Mouse (Mus musculus) megakaryocyte, adult 5-6 weeks (primary cell): ENCODE data around the gene D430019H16Rik. TPM values are rescaled to one million over a fixed set of nuclear protein-coding genes. Genes with fewer than 3 reads are reported as not detected.
A peak's percentile ranks its signal among the peaks of the same experiment; 100 is the strongest.

Source experiments
- ATAC-seq: 2 replicates; pipeline ENCODE4 v1.8.0; 2016; ENCODE audit warnings: mild to moderate bottlenecking, inconsistent platforms; ENCODE audit not compliant: poor library complexity, severe bottlenecking
- total RNA-seq, 2 experiments: library from RNA; stranded (forward) in 1 of 2; stranded (reverse) in 1 of 2; fragments of 153-499, 151-499 nt in 1 of 2; fragments of 221-1000, 200-1000 nt in 1 of 2; gene quantifications; 2 replicates each; pipeline versions ENCODE4 v1.2.3 to v1.2.4; 2015 to 2017

Gene D430019H16Rik
- total RNA-seq (2015), result not detected in 2 replicates
- 0.04 TPM in 1 of 2 replicates, not detected in the other for total RNA-seq (2017)

DNA sequence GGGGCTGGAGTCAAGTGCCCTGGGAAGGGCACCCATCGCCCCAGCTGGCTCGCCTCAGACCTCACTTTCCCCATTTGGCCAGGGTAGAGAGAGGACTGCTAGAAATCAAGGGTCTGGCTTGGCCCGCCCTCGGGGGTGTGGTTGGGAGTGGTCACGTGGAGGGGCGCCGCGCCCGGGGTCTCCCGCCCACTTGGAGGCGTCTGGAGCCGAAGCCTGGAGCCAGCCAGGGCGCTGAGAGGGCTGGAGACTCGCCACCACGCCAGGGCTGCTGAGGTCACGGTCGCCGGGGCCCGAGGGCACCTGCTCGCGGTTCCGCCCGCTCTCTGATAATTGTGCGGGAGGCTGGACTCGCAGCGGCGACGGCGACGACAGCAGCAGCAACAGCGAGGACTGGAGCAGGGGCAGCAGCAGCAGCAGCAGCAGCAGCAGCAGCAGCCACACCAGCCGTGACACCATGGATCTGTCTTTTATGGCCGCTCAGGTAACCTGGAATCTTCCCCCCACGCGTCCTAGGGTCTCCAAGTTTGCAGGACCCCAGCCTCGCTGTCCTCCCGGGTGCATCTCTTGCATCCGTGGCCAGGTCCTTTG is at the start of gene D430019H16Rik:
Gene D430019H16Rik, plus strand, starts transcription at position 187 of the 588 bp plus-strand sequence.
- ATAC-seq, result no peak

DNA sequence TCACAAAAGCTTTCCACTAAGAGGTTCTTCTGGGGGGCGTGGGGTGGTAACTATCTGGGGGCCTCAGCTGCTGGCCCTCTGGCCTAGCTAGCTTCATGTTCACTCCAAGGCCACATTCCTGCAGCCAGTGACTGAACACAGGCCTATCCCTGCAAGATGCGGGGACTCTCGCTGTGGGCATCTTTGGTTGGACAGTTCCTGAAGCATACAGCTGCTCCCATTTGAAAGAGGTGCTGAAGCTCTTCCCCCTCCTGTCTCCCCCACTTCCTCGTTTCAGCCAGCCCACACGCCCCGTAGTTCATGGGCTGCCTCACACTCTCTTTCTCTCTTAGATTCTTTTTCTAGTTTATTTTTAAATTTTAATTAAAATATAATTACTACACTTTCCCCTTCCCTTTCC is 47.6 kb upstream of the D430019H16Rik start:
- no peak for ATAC-seq

DNA sequence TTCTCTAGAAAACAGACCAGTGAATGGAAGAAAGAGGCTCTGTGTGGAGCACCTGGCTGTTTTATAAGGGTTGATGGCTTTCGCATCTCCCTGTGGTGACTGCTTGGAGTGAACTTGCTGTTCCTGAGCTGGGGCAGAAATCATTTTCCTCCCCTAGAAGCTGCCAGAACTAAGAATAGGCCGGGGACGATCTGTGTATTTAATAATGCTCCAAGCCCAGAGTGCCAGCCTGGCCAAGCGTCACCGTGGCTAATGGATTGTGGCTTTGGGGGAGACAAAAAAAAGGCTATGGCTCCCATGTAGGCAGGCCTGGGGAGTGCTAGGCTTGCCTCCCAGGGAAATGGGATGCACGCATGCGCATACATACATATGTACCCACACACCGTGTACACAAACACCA is 39.7 kb upstream of the D430019H16Rik start:
- no peak for ATAC-seq

DNA sequence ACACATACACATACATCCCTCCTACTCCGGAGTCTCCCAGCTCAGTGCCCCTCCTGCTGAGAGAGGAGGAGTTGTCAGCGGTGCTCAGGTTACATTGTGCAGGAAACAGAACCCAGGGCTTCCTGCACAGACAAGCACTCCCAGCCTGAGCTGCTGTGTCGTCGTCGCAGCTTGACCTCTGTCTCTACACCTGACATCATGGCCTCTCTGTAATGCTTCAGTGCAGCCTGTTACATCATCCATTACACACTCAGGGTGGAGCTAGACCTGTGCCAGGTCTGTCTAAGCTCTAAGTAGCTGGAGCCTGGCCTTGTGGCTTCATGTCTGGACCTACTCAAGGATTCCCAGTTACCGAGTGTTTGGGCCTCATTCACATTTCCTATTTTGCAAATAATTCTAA is 33.2 kb upstream of the D430019H16Rik start:
- no peak for ATAC-seq

DNA sequence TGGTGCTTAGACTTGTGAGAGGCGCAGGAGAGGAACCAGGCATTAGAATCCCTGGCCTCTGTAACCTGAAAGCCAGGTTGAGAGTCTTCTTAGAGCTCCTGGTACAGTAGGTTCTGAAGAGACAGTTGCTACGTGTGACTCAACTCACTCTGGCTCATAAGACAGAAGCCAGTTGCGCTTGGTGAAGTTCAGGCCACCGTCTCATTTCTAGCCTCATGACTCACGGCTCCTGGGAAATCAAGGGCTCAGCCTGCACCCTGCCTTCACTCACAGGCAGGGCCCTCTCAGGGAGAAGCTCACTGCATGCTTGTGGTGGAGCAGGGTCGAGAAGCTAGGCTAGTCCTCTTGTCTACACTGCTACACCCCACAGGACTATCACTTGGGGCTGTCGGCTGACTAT is 27.1 kb upstream of the D430019H16Rik start:
- ATAC-seq, result no peak

DNA sequence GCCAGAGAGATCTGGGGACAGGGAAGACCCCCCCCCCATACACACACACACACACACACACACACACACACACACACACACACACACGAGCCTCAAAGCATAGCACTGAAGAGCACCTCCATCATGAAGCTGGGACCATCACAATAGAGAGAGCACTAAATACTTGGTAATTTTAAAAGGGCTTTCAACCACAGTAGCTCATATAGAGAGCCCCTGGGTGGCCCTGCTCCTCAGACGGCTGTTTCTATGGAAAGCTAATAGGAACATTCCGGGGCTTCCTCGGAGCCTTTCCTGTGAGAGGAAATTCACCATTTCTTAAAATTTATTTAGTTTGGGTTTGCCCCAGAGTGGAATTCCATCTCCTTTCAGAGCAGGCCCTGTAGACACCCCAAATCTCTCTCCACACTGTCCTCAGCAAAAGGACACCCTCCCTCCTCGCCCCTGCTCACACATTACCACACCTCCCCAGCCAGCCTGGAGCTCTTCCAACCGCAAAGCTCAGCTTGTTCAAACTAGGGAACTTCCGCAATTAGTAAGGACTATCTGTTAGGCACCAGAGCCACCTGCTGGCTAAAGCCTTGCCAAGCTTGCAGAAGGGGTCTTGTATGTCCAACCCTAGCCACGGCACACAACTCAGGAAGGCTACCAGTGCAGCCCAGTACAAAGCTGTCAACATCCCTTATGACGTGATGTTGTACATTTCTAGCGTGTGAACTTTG is 26.5 kb upstream of the D430019H16Rik start:
- peak; percentile 95 for ATAC-seq

DNA sequence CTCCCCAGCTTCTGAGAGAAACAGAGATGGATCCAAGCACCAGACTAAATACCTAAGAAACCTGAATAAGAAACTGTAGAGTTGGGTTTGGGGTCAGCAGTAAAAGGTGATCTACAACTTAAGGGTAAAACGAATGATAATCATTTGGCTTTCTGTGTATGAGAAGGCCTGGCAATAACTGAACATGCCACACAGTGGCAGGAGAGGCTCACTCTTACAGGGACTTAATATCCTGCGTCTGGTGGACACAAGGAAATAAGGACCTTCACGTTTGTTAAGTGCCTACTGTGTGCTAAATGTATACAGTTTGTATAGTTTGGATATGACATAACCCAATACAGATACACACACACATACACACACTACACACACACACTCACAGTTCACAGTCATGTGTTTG is 21.8 kb upstream of the D430019H16Rik start:
- ATAC-seq, result no peak

DNA sequence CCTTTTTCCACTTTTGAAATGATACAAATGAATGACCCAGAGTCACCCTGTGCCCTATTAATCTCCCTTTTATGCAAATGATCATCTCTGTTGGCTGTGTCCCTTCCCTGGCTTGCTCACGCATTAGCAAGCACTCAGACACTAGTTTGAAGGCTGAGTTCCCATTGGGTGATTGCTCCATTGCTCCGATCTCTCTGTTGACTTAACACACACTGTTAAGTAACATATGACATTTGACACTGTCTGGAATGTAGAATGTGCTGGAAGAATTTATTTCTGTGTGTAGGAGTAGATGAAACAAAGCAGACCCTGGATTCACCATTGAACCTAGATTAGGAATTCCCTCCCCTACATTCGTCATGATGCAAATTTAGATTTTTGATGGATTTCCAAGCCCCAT is 20.8 kb upstream of the D430019H16Rik start:
- ATAC-seq, result no peak

DNA sequence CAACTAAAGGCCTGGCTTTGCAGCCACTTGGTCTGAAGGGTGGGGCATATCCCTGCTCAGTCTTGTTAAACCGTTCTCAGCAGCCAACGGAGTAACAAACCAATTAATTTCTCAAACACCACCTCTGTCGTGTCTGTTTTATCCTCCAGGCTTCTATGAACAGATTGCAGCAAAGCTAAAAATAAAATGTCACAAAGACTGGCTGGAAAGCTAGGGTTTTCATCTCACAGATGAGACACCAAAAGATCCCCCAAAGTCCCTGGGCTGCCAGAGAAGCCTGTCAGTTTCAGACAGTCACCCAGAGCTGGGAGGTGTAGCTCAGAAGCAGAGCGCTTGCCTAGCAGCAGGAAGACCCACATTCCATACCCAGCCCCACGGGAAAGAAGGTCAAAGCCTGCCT is 15.4 kb upstream of the D430019H16Rik start:
- no peak for ATAC-seq

DNA sequence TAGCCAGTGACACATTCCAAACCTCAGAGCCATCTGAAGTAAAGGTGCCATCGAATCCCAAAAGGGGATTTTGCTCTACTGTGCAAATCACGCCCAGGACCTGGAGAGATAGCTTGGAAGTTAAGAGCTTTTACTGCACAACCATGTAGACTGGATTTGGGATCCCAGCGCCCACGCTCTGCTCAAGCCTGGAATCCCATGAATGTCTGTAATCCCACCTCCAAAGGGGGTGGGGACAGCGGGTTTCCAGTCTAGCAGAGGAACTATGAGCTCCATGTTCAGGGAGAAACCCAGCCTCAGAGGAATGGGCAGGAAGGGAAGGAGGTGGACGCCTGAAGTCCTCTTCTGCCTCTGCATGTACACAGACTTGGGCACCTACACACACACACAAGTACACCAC is 13.7 kb upstream of the D430019H16Rik start:
- no peak for ATAC-seq

DNA sequence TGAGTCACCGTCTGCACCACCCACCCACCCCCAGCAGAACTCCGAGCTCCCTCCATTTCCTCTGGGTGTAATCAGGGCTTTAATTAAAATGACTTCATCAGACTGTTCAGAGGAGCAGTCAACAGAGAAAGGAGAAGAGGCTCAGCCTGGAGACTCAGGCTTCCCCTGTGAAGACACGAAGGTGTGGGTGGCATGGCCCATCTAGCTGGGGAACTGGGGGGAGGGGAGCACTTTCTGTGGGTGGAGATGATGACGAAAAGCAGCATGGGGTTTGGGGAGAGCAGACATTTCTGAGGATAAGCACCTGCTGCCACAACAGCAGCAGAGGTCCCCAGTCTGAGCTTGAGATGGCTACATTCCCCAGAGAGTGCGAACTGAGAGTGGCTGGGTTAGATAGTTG is 10.1 kb upstream of the D430019H16Rik start:
- ATAC-seq, result no peak

DNA sequence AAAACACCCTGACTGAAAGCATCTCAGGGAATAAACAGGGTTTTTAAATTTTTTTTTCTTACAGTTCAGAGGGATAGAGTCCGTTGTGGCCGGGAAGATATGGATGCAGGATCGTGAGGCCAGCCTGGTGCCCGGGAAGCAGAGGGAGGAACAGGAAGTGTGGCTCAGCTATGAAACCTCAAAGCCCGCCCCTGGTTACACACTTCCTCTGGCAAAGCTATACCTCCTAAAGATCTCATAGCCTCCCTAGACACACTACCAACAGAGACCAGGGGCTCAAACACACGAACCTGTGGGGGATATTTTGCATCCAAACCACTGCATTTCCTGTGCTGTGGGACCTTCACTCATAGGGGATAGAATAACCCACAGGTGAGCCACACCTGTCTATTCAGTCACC is 7.9 kb upstream of the D430019H16Rik start:
- ATAC-seq, result peak; percentile 80

DNA sequence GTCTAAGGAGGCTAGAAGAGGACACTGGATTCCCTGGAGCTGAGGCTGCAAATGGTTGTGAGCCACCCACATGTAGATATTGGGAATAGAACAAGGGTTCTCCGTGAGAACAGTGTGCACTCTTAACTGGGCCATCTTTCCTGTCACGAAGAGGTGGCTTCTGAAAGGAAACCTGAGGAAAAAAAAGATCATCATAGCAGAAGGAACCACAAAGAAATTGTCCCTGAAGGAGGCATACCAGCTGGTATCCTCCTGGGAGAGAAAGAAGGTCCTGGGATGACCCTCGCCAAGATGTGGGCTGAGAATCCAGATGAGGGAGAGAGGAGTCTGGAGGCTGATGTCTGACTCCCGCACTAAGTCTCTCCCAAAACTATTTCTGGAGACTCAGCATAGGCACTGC is 4.4 kb upstream of the D430019H16Rik start:
- ATAC-seq, result no peak

DNA sequence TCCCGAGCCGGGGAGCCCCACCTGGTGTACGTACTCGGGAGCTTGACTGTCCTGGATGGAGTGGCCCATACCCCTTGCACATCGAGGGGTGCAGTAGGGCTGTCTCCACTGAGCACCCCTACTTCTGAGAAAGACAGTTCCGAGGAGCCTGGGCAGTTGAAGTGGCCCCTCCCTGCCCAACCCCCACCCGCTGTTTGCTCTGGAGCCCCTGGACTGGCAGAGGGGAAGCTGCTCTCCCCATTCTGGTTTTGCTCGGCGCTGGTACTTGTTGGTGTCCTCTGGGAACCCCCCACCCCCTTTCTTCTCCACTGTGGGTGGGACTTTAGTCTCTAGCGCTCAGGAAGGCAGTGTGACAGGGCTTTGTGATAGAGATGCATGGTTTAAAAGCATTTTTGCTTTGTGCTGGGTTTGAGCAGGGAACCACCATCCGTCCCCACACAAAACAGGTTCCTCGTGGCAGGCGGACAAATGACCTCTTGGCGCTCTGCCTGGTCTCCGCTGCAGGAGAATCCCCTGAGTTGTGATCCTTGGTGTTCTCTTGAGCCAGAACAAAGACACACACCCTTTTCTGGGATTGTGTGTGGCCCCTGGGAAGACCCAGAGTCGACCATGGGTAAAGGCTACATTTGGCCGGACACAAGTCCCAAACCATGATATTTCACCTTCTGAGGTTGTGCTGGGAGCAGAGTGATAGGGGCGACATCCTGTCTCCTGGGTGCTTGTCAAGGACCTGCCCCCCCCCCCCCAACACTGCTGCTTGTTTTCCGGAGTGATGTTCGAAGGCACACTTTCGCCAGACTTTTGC is 804 bp downstream of the D430019H16Rik start:
- ATAC-seq, result no peak

DNA sequence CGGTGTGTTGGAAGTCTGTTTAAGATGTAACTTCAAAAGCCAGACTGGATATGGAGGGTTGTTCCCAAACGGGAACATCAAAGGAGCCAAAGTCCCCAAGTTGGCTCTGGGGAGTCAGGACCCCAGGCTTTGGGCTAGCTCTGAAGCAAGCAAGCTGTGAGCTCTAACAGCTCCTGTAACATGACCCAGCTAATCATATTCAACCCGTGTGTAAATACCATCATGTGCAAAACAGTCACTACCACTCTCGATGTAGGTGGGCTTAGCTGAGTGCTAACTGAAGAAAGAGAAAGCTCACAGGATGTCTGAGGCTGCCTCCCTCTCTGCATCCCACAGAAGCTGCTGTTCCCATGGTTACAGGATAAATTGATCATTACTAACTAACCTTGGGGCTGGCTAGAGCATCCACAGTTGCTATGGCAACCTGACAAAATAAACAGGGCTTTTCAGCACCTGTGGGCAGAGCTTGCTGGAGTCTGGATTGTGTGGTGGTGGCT is 1.5 kb downstream of the D430019H16Rik start:
- ATAC-seq, result no peak

DNA sequence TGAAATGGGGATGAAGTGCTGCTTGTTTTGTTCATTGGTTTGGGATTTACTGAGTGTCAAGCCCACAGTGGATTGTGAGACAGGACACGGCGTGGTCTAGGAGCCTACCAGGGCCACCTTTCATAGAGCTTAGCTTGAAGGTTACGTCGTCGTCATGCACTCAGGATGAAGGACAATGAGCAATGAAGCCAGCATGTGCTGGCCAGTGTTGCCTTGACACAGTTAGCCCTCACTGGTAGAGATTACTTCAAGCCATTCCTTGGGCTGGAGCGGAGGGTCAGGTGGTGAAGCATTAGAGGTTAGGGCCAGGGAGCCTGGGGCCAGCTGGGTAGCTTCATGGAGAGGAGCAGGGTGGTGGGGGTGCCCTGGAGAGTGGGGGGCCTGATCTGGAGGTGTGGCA is 5.1 kb downstream of the D430019H16Rik start:
- ATAC-seq, result no peak

DNA sequence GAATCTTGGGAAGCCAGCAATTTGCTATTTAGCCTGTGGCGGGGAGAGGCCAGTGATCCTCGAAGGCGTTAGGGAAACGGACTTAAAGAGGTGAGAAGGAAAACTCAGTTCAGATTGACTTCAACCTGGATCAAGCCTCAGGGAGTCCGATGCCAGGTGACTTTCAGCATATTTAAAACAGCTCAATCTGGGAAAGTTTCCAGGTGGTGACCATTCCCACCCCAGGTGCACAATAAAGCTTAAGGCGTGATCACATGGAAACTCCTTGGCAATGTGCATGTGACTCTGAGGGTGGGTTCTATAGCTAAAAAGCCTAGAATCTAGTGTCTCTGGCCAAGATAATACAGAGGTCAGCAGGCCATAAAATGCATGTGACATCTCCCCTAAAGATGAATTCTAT is 7.4 kb downstream of the D430019H16Rik start:
- no peak for ATAC-seq

DNA sequence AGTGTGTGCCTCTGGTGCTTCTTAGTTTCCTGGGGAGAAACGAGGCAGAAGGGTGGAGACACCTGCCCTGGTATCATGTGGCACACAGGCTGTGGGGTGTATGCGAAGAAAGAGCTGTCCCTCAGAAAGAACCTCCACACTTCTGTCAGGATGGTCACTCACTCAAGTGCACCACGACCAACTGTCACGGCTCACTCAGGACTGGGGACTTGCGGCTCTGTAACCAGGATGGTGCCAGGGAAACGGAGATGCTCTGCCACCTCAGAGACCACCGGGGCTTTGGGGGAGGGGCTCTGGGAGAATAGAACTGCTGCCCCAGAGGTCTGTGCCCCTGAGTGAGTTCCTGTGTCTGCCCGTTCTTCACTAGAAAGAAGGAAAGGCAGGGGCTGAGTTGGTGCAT is 15.4 kb downstream of the D430019H16Rik start:
- ATAC-seq, result no peak

DNA sequence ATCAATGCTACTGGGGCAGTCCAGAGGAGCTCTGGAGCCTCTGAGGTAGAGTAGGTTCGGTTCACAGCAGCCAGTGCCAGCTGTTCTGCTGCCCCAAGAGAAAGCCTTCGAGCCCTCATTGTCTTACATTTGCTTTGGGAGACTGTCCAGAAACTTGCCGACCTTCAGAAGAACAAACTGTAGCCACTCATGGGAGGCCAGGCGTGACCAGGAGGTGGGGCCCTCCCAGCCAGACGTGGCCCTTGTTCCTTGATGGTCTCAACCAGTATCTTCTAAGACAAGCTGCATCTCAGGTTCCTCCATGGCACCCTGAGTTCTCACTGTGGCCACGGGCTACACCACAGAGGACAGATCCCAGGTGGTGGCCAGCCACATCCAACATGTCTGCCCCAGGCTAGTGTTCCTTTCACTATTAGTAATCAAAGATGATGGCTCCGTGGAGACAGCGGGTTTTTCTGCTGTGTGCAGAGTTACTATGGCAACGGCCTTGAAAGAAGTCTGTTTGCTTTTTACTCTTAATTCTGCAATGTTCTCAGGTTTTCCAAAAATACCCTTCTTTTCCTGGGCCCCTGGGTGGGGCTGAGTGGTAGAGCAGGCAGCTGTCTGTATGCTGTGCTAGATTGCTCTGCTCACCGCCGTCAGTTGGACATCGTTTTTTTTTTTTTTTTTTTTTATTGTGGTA is 21.7 kb downstream of the D430019H16Rik start:
- ATAC-seq, result no peak

DNA sequence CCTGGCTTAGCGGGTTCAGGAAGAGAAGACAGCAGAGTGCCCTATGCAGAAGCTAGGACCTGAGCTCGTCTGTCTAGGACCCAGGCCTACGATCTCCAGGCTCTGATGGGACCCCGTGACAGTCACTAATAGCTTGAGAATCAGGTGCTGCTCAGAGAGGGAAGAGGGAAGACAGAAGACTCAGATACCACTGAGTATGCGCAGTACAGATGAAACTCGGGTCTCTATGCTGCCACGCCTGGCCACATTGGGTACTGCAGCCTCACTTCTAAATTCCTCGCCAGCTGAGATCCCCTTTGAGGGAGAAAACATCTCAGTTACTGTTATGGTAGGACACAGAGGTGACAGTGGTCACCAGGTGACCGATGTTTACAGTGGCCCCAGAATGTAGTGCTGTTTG is 22.8 kb downstream of the D430019H16Rik start:
- peak; percentile 96 for ATAC-seq

DNA sequence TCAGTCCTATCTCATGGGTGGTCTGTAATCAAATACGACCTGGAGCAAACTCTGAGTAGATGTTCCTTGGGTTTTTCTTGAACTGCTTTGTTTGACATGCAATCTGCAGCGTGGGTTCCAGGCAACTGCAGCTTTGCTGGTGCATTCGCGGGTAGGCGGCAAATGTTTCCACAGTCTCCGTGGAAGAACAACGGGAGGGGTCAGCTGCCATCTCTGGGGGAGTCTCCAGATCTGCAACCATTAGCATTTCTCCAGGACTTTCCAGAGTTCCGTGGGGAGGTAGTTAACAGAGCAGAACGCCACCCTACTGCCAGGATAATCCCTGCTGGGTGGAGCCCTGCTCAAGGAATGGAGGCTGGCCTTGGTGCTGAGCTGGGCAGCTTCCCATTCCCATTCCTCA is 23.3 kb downstream of the D430019H16Rik start:
- no peak for ATAC-seq
